Mouse (Mus musculus): ENCODE data around the gene Cerkl.

Gene Cerkl

GRCm38 (mm10) chr2:79371326-79372153 is 85.0 kb downstream of the Cerkl start:
- DNase-seq, result no peak

GRCm38 (mm10) chr2:79370711-79371312 is 85.8 kb downstream of the Cerkl start:
- no peak for DNase-seq

GRCm38 (mm10) chr2:79369905-79370304 is 86.7 kb downstream of the Cerkl start:
- no peak for DNase-seq

- no peak for DNase-seq
Measured at GRCm38 (mm10) chr2:79369061-79369524, 87.5 kb downstream of the Cerkl start.

GRCm38 (mm10) chr2:79368661-79369060 is 87.9 kb downstream of the Cerkl start:
- no peak for DNase-seq

- no peak for DNase-seq
Measured at GRCm38 (mm10) chr2:79367451-79368450, 88.8 kb downstream of the Cerkl start.

- no peak for DNase-seq
Measured at GRCm38 (mm10) chr2:79363920-79364319, 92.7 kb downstream of the Cerkl start.

GRCm38 (mm10) chr2:79362029-79362428 is 94.6 kb downstream of the Cerkl start:
- no peak for DNase-seq

GRCm38 (mm10) chr2:79357835-79358234 is 98.8 kb downstream of the Cerkl start:
- DNase-seq, result no peak

GRCm38 (mm10) chr2:79354773-79355172 is 101.8 kb downstream of the Cerkl start:
- DNase-seq, result no peak

- no peak for DNase-seq
Measured at GRCm38 (mm10) chr2:79352100-79352802, 104.3 kb downstream of the Cerkl start.

- DNase-seq, result no peak
Measured at GRCm38 (mm10) chr2:79351179-79352099, 105.1 kb downstream of the Cerkl start.

GRCm38 (mm10) chr2:79343115-79343514 is 113.5 kb downstream of the Cerkl start:
- DNase-seq, result no peak

- no peak for DNase-seq
Measured at GRCm38 (mm10) chr2:79339003-79339402, 117.6 kb downstream of the Cerkl start.

GRCm38 (mm10) chr2:79336141-79336540 is 120.4 kb downstream of the Cerkl start:
- no peak for DNase-seq

GRCm38 (mm10) chr2:79334661-79335060 is 121.9 kb downstream of the Cerkl start:
- no peak for DNase-seq

- no peak for DNase-seq
Measured at GRCm38 (mm10) chr2:79328079-79328478, 128.5 kb downstream of the Cerkl start.

GRCm38 (mm10) chr2:79316182-79316880 is 140.3 kb downstream of the Cerkl start:
- DNase-seq, result no peak

GRCm38 (mm10) chr2:79315108-79315507 is 141.5 kb downstream of the Cerkl start:
- DNase-seq, result no peak

GRCm38 (mm10) chr2:79312499-79312898 is 144.1 kb downstream of the Cerkl start:
- DNase-seq, result no peak
